Mouse (Mus musculus) kidney, embryonic 15.5 days (tissue): ENCODE measurements around the gene Trp53rka. TPM values are rescaled to one million over a fixed set of nuclear protein-coding genes. Genes with fewer than 3 reads are reported as not detected.

Experiments used
- ATAC-seq: fragments of 200-750 bp; cut with Nextera tagmentation; replicated peaks from 2 replicates; pipeline ENCODE4 v1.8.0; 2017; ENCODE audit warnings: moderate TSS enrichment; ENCODE audit not compliant: low FRiP score
- H3K27ac ChIP-seq: fragments of 300-500 bp; sonication (generic); 2 replicates; pipeline ENCODE4 v1.5.1; 2015; ENCODE audit warnings: mild to moderate bottlenecking, inconsistent platforms
- H3K27me3 ChIP-seq: fragments of 300-500 bp; sonication (generic); 2 replicates; pipeline ENCODE4 v1.6.1; 2015; ENCODE audit warnings: inconsistent platforms
- H3K36me3 ChIP-seq: fragments of 300-500 bp; sonication (generic); 2 replicates; pipeline ENCODE4 v1.6.1; 2015; ENCODE audit warnings: inconsistent platforms
- H3K4me1 ChIP-seq: fragments of 300-500 bp; sonication (generic); 2 replicates; pipeline ENCODE4 v1.6.1; 2015; ENCODE audit warnings: inconsistent platforms
- H3K4me2 ChIP-seq: fragments of 300-500 bp; sonication (generic); 2 replicates; pipeline ENCODE4 v1.6.1; 2015; ENCODE audit warnings: moderate library complexity, mild to moderate bottlenecking, inconsistent platforms
- H3K4me3 ChIP-seq: fragments of 300-500 bp; sonication (generic); replicated peaks from 2 replicates; pipeline ENCODE4 v1.5.1; 2015; ENCODE audit warnings: mild to moderate bottlenecking, inconsistent platforms
- H3K9ac ChIP-seq: fragments of 300-500 bp; sonication (generic); 2 replicates; pipeline ENCODE4 v1.6.1; 2015; ENCODE audit warnings: mild to moderate bottlenecking, inconsistent platforms
- H3K9me3 ChIP-seq: fragments of 300-500 bp; sonication (generic); replicated peaks from 2 replicates; pipeline ENCODE4 v1.6.1; 2016; ENCODE audit warnings: inconsistent platforms
- WGBS: fragments of 180-500 bp; shearing (Covaris S2); methylation state at CpG from one replicate; pipeline ENCODE4 v1.1.7; 2015; ENCODE audit warnings: mixed read lengths; 5-methylcytosine and 5-hydroxymethylcytosine counted together
- polyA plus RNA-seq: library from polyadenylated mRNA; unstranded; fragments of >200 nt; fragmentation: Nextera tagmentation; extraction: Ambion mirVana; gene quantifications from 2 replicates; pipeline ENCODE4 v1.2.1, GENCODE M21; 2015

The Trp53rka gene
- polyA plus RNA-seq, 1 experiment from 2014 or later = 36.3 TPM

- Histone ChIP-seq H3K9ac (no peak overlapping the region), H3K4me1 (peaks cover 7% of the 10 kb centered on the region; the same call in 1 of the 2 replicates), H3K4me2 (no peak overlapping the region), H3K27me3 (no peaks in the 10 kb centered on the region), H3K4me3 (no peak overlapping the region), H3K36me3 (no peaks in the 10 kb centered on the region), H3K27ac (no peak overlapping the region), H3K9me3 (no peaks in the 10 kb centered on the region)
- WGBS = 47% methylated on average over 8 of the region's 8 CpGs
- ATAC-seq = no peak
Measured at GRCm38 (mm10) chr2:165482003-165482402, 11.1 kb downstream of the Trp53rka start.

GRCm38 (mm10) chr2:165475850-165476249, 17.3 kb downstream of the Trp53rka start:
- no peaks in the 10 kb centered on the region for H3K36me3 ChIP-seq
- no peak overlapping the region for H3K4me2 ChIP-seq
- no peaks in the 10 kb centered on the region for H3K9me3 ChIP-seq
- WGBS = 53% methylated on average over 5 of the region's 5 CpGs
- H3K4me1 ChIP-seq = peaks cover 13% of the 10 kb centered on the region
- no peak for ATAC-seq
- H3K27me3 ChIP-seq = peaks cover 31% of the 10 kb centered on the region
- no peak overlapping the region for H3K9ac ChIP-seq
- no peak overlapping the region for H3K4me3 ChIP-seq
- H3K27ac ChIP-seq = no peak overlapping the region

- H3K9me3 ChIP-seq = no peaks in the 10 kb centered on the region
- no peak for ATAC-seq
- 68% methylated on average over 7 of the region's 7 CpGs for WGBS
- H3K4me3 ChIP-seq = no peak overlapping the region
- H3K36me3 ChIP-seq = no peaks in the 10 kb centered on the region
- no peak overlapping the region for H3K27ac ChIP-seq
- peaks cover 13% of the 10 kb centered on the region for H3K4me1 ChIP-seq
- peaks cover 34% of the 10 kb centered on the region for H3K27me3 ChIP-seq
- H3K4me2 ChIP-seq = no peak overlapping the region
- H3K9ac ChIP-seq = no peak overlapping the region
Measured at GRCm38 (mm10) chr2:165475412-165475811, 17.7 kb downstream of the Trp53rka start.

GRCm38 (mm10) chr2:165473003-165473402, 20.1 kb downstream of the Trp53rka start, which contains the start of gene Slc13a3:
Slc13a3 (minus strand) TSS chr2:165473230.
- Histone ChIP-seq H3K9ac (no peak within 1 kb of the TSS), H3K4me3 (peak within 1 kb of the TSS; percentile 29), H3K9me3 (no peaks in the 10 kb centered on the region), H3K4me1 (peaks cover 17% of the 10 kb centered on the region), H3K27me3 (peaks cover 40% of the 10 kb centered on the region), H3K36me3 (no peaks in the 10 kb centered on the region), H3K27ac (no peak within 1 kb of the TSS), H3K4me2 (peak within 1 kb of the TSS; percentile 54)
- WGBS = 2% methylated on average over 35 of the region's 35 CpGs
- ATAC-seq = no peak

GRCm38 (mm10) chr2:165471943-165472342, 21.2 kb downstream of the Trp53rka start:
- 64% methylated on average over 11 of the region's 11 CpGs for WGBS
- no peak for ATAC-seq
- no peak overlapping the region for H3K4me2 ChIP-seq
- peaks cover 40% of the 10 kb centered on the region for H3K27me3 ChIP-seq
- no peak overlapping the region for H3K9ac ChIP-seq
- peaks cover 19% of the 10 kb centered on the region for H3K4me1 ChIP-seq
- no peak overlapping the region for H3K27ac ChIP-seq
- H3K4me3 ChIP-seq = no peak overlapping the region
- no peaks in the 10 kb centered on the region for H3K9me3 ChIP-seq
- no peaks in the 10 kb centered on the region for H3K36me3 ChIP-seq

GRCm38 (mm10) chr2:165470167-165470566, 23.0 kb downstream of the Trp53rka start:
- H3K27ac ChIP-seq = no peak overlapping the region
- H3K4me2 ChIP-seq = no peak overlapping the region
- peaks cover 14% of the 10 kb centered on the region for H3K4me1 ChIP-seq
- H3K27me3 ChIP-seq = peaks cover 40% of the 10 kb centered on the region
- H3K4me3 ChIP-seq = no peak overlapping the region
- H3K9me3 ChIP-seq = no peaks in the 10 kb centered on the region
- WGBS = 30% methylated on average over 5 of the region's 5 CpGs
- H3K9ac ChIP-seq = no peak overlapping the region
- ATAC-seq = no peak
- H3K36me3 ChIP-seq = no peaks in the 10 kb centered on the region

GRCm38 (mm10) chr2:165467824-165468452, 25.2 kb downstream of the Trp53rka start:
- WGBS = 51% methylated on average over 15 of the region's 15 CpGs
- Histone ChIP-seq H3K36me3 (no peaks in the 10 kb centered on the region), H3K4me2 (no peak overlapping the region), H3K27me3 (peaks cover 32% of the 10 kb centered on the region), H3K9ac (no peak overlapping the region), H3K9me3 (no peaks in the 10 kb centered on the region), H3K4me3 (no peak overlapping the region), H3K27ac (no peak overlapping the region), H3K4me1 (peaks cover 11% of the 10 kb centered on the region)
- peak; percentile 40; the same call in 1 of the 2 replicates for ATAC-seq

GRCm38 (mm10) chr2:165459663-165460062, 33.5 kb downstream of the Trp53rka start:
- Histone ChIP-seq H3K27me3 (peaks cover 27% of the 10 kb centered on the region; the same call in 1 of the 2 replicates), H3K27ac (0 out of 2 replicates have a peak overlapping the region, but pooled peaks have one; percentile 22), H3K9me3 (no peaks in the 10 kb centered on the region), H3K9ac (no peak overlapping the region), H3K4me2 (no peak overlapping the region), H3K4me1 (peaks cover 10% of the 10 kb centered on the region), H3K4me3 (no peak overlapping the region), H3K36me3 (no peaks in the 10 kb centered on the region)
- WGBS = 20% methylated on average over 7 of the region's 7 CpGs
- peak; percentile 86 for ATAC-seq

GRCm38 (mm10) chr2:165458189-165458588, 34.9 kb downstream of the Trp53rka start:
- WGBS = 71% methylated on average over 5 of the region's 5 CpGs
- Histone ChIP-seq H3K4me3 (no peak overlapping the region), H3K4me1 (peaks cover 10% of the 10 kb centered on the region), H3K4me2 (no peak overlapping the region), H3K36me3 (no peaks in the 10 kb centered on the region), H3K27me3 (peaks cover 26% of the 10 kb centered on the region; the same call in 1 of the 2 replicates), H3K27ac (no peak overlapping the region), H3K9me3 (no peaks in the 10 kb centered on the region), H3K9ac (no peak overlapping the region)
- no peak for ATAC-seq

- Histone ChIP-seq H3K4me3 (no peak overlapping the region), H3K9me3 (no peaks in the 10 kb centered on the region), H3K36me3 (no peaks in the 10 kb centered on the region), H3K4me1 (peaks cover 10% of the 10 kb centered on the region), H3K27ac (no peak overlapping the region), H3K9ac (no peak overlapping the region), H3K4me2 (no peak overlapping the region), H3K27me3 (0 out of 2 replicates have a peak, but pooled peaks cover 17% of the 10 kb centered on the region)
- WGBS = 65% methylated on average over 2 of the region's 2 CpGs
- ATAC-seq = no peak
Measured at GRCm38 (mm10) chr2:165456710-165457109, 36.4 kb downstream of the Trp53rka start.

GRCm38 (mm10) chr2:165452730-165453693, 40.1 kb downstream of the Trp53rka start:
- H3K9me3 ChIP-seq = no peaks in the 10 kb centered on the region
- no peak for ATAC-seq

GRCm38 (mm10) chr2:165448475-165448874, 44.6 kb downstream of the Trp53rka start:
- Histone ChIP-seq H3K4me2 (no peak overlapping the region), H3K27me3 (no peaks in the 10 kb centered on the region), H3K36me3 (no peaks in the 10 kb centered on the region), H3K4me1 (no peaks in the 10 kb centered on the region), H3K4me3 (no peak overlapping the region), H3K27ac (no peak overlapping the region), H3K9me3 (no peaks in the 10 kb centered on the region), H3K9ac (no peak overlapping the region)
- ATAC-seq = no peak
- 80% methylated on average over 9 of the region's 9 CpGs for WGBS

More at GRCm38 (mm10) chr2:165452730-165453693, 40.1 kb downstream of the Trp53rka start:
- no peak overlapping the region for H3K9ac ChIP-seq
- no peaks in the 10 kb centered on the region for H3K36me3 ChIP-seq
- 78% methylated on average over 12 of the region's 12 CpGs for WGBS
- 0 out of 2 replicates have a peak, but pooled peaks cover 6% of the 10 kb centered on the region for H3K27me3 ChIP-seq
- H3K4me1 ChIP-seq = no peaks in the 10 kb centered on the region
- H3K4me3 ChIP-seq = no peak overlapping the region
- H3K27ac ChIP-seq = no peak overlapping the region
- no peak overlapping the region for H3K4me2 ChIP-seq
